Mouse (Mus musculus) cerebellum, postnatal 14 days (tissue): ENCODE data around the gene Ankrd36.
A peak's percentile ranks its signal among the peaks of the same experiment; 100 is the strongest.

Experiments
- DNase-seq, 2 experiments: peaks; one replicate each; pipeline ENCODE4 v3.0.0; 2021; ENCODE audit warnings: mixed read lengths in 2 of 2

The Ankrd36 gene

GRCm38 (mm10) chr11:5684283-5684682 lies 114.8 kb downstream of the Ankrd36 start:
- DNase-seq: no peak

GRCm38 (mm10) chr11:5691775-5692174 lies 122.3 kb downstream of the Ankrd36 start:
- DNase-seq: peak; percentile 59 to 69

GRCm38 (mm10) chr11:5700808-5701207 lies 131.3 kb downstream of the Ankrd36 start:
- DNase-seq: no peak

DNA sequence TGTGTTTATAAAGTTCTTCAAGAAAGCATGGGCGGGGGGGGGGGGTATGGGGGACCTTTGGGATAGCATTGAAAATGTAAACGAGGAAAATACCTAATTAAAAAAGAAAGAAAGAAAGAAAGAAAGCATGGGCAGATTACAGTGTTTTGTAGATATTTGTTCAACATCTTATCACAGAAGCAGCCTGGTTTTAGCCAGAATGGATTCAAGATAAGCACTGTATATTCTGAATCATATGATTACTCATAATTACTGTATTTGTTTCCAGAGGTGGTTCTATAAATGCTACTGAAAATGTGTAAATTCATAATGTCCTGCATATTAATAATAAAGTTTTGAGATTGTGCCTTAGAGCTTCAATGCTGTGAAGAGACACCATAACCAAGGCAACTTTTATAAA lies 131.8 kb downstream of the Ankrd36 start:
- DNase-seq: no peak

DNA sequence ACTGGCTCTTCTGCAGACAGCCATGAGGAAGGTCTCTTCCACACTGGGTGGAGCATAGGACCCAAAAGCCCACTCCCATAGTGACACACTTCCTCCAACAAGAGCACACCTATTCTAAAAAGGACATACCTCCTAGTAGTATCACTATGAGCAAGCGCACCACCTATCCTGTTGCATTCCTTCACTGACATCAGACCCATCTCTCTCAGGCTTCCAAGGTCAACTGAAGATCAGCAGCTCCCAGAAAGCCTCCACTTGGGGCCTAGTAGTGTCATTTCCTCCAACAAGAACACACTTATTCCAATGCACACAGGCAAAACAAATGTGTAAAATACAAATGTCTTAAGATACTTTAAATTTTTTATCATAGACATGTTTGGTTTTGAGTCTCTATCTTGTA lies 132.3 kb downstream of the Ankrd36 start:
- DNase-seq: no peak

GRCm38 (mm10) chr11:5702271-5702956 lies 132.9 kb downstream of the Ankrd36 start:
- no peak for DNase-seq

DNA sequence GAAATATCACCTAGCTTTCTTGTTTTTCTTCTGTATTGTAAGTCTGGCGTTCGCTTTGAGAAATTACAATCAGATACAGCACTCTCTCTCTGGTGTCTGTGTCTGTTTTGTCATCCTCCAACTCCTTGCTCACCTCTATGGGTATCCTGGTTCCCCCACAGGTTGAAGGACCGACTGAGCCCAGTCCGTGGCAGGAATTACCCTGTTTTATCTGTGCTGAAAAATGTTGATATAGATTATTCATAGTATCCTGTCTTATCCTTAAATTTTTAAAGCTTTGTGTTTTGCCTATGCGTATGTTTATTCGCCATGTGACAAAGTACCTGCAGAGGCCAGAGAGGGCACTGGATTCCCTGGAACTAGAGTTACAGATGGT lies 133.5 kb downstream of the Ankrd36 start:
- DNase-seq: no peak

- DNase-seq: no peak
Observed at GRCm38 (mm10) chr11:5703341-5703740, 133.9 kb downstream of the Ankrd36 start.

- no peak for DNase-seq
Observed at GRCm38 (mm10) chr11:5705972-5706371, 136.5 kb downstream of the Ankrd36 start.

GRCm38 (mm10) chr11:5706874-5707529 lies 137.5 kb downstream of the Ankrd36 start:
- DNase-seq: no peak

GRCm38 (mm10) chr11:5707530-5708353 lies 138.3 kb downstream of the Ankrd36 start:
- DNase-seq: peak; percentile 94 to 95

DNA sequence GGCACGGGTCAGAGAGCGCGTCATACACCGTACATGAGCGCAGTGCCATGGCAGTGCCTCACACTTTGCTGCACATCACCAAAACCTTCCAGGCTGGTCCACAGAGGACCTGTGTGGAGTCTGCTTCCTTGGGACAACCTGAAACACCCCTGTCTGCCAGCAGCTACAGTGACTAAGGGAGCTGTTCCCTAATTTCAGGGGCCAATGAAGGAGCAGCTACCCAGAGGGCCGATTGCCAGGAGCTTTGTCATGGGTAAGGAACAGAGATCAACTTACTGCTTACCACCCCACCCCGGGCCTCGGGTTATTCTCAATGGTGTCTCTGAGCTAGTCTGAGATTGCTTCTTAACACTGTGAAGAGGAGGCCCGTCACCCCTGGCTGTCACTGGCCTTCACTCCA lies 145.7 kb downstream of the Ankrd36 start:
- DNase-seq: no peak

DNA sequence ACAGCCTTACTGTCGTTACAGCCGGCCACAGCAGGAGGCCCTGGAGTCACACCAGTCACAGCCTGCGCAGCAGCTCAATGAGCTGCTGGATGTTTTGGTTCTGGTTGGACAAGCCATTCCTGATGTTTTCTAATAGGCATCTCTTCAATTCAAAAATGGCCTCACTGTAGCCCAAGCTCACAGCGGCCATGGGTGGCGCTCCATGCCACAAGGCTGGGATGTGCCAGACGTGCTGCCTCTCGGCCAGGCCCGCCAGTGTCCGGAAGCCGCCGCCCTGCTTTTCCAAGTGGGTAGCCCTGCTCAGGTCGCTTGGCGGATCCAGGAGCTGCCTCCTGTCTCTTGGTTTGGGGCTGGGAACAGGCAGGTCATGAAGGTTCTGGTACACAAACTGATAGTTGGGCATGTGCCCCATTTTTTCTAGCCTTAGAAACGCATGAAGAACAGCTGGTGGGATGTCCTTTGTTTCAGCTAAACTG lies 146.2 kb downstream of the Ankrd36 start, which contains the start of gene Mrps24:
TSS of gene Mrps24 (minus strand) at position 51 of the 476 bp plus-strand sequence.
- DNase-seq: no peak

DNA sequence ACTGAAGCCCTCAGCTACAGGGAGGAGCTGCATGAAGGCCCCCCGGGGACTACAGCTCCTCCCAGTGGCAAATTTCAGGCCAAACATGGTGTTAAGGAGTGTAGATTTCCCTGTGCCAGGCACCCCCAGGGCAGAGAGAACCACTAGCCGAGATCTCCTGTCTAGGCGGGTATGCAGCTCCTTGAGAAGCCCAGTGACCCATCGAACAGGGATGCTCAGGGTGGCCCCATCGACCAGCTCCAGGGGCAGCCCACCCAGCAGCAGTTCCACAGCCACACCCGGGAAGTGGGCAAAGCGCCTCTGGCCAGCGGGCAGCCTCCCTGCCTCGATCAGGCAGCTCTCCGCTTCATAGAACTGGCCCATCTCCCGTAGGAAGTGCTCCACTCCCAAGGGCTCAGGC lies 146.8 kb downstream of the Ankrd36 start:
- DNase-seq: no peak

DNA sequence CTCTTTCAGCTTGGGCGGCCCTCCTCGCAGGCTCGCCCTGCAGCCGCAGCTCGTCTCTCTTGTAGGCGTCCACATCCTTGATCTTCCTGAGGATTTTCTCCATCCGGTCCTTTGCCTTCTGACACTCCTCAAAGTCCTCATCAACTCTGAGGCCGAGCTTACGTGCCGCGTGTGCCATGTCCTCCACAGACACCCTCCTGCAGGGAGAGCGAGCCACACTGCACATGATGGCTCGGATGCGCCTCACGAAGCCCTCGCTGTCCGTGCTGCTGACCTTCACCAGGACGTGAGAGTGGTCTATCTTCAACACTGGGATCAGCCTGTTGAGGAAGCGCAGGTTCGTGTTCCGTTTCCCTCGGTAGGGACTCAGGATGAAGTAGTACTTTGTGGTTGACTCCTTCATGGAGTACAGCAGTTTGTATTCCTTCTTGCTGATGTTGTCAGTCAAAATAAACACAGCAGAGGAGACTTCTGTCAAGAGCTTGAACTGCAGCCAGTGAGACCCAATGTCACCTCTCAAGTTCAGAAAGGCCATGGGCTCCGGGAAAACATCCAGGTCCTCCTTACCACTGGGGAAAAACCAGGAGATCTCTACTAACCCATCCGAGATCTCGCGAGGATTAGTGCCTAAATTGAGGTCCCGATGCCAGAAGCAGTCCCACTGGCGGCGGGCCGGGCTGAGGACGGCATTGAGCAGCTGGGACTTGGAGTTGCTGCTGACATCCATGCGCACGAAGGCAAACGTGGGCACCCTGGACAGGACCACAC lies 147.6 kb downstream of the Ankrd36 start:
- DNase-seq: no peak

- DNase-seq: no peak
Observed at GRCm38 (mm10) chr11:5718611-5719354, 149.3 kb downstream of the Ankrd36 start.

- DNase-seq: no peak
Observed at GRCm38 (mm10) chr11:5729582-5729981, 160.1 kb downstream of the Ankrd36 start.

GRCm38 (mm10) chr11:5732401-5732800 lies 162.9 kb downstream of the Ankrd36 start:
- no peak for DNase-seq

- DNase-seq: no peak
Observed at GRCm38 (mm10) chr11:5734323-5734722, 164.8 kb downstream of the Ankrd36 start.

GRCm38 (mm10) chr11:5737137-5737536 lies 167.7 kb downstream of the Ankrd36 start:
- no peak for DNase-seq
